Mouse (Mus musculus) liver, embryonic 11.5 days (tissue): ENCODE results near the gene Plekhg4. TPM values are rescaled to one million over a fixed set of nuclear protein-coding genes. Genes with fewer than 3 reads are reported as not detected.

Experiments
- ATAC-seq: fragments of 200-750 bp; cut with Nextera tagmentation; replicated peaks from 2 replicates; pipeline ENCODE4 v1.8.0; 2017; ENCODE audit warnings: moderate number of reproducible peaks, mild to moderate bottlenecking, moderate TSS enrichment, moderate library complexity; ENCODE audit not compliant: low FRiP score
- DNase-seq: peaks from one replicate; pipeline ENCODE4 v3.0.0-alpha.2; 2017; ENCODE audit warnings: low spot score
- H3K27ac ChIP-seq: fragments of 300-500 bp; sonication (generic); 2 replicates; pipeline ENCODE4 v1.5.1; 2014; ENCODE audit warnings: mild to moderate bottlenecking, low read depth, low read length, control low read depth
- H3K27me3 ChIP-seq: fragments of 300-500 bp; sonication (generic); replicated peaks from 2 replicates; pipeline ENCODE4 v1.6.1; 2014; ENCODE audit warnings: low read length, mixed read lengths; ENCODE audit not compliant: control insufficient read depth, insufficient read depth
- H3K36me3 ChIP-seq: fragments of 300-500 bp; sonication (generic); 2 replicates; pipeline ENCODE4 v1.6.1; 2014; ENCODE audit warnings: mild to moderate bottlenecking, low read length, moderate library complexity, mixed read lengths; ENCODE audit not compliant: control insufficient read depth, insufficient read depth
- H3K4me1 ChIP-seq: fragments of 300-500 bp; sonication (generic); replicated peaks from 2 replicates; pipeline ENCODE4 v1.6.1; 2014; ENCODE audit warnings: low read length, mixed read lengths; ENCODE audit not compliant: control insufficient read depth, insufficient read depth
- H3K4me2 ChIP-seq: fragments of 300-500 bp; sonication (generic); 2 replicates; pipeline ENCODE4 v1.6.1; 2014; ENCODE audit warnings: mild to moderate bottlenecking, control low read depth, moderate library complexity
- H3K4me3 ChIP-seq: fragments of 300-500 bp; sonication (generic); 2 replicates; pipeline ENCODE4 v1.5.1; 2014; ENCODE audit warnings: low read depth, low read length, control low read depth
- H3K9ac ChIP-seq: fragments of 300-500 bp; sonication (generic); 2 replicates; pipeline ENCODE4 v1.6.1; 2014; ENCODE audit warnings: low read depth, low read length, control low read depth
- H3K9me3 ChIP-seq: fragments of 300-500 bp; sonication (generic); 2 replicates; pipeline ENCODE4 v1.6.1; 2016; ENCODE audit warnings: low read length, inconsistent platforms, mixed read lengths; ENCODE audit not compliant: control insufficient read depth
- WGBS: fragments of 180-500 bp; shearing (Covaris S2); extraction: QIAGEN DNeasy Blood & Tissue Kit; methylation state at CpG from one replicate; pipeline ENCODE4 v1.1.7; 2014; 5-methylcytosine and 5-hydroxymethylcytosine counted together
- polyA plus RNA-seq: library from polyadenylated mRNA; unstranded; fragments of >200 nt; fragmentation: Nextera tagmentation; extraction: Ambion mirVana; gene quantifications from 2 replicates; pipeline ENCODE4 v1.2.1, GENCODE M21; 2014

The Plekhg4 gene
- polyA plus RNA-seq, 1 experiment from 2014 or later, result not detected

GRCm38 (mm10) chr8:105355179-105356024, 17.7 kb upstream of the Plekhg4 start:
- H3K4me2 ChIP-seq, result no peak overlapping the region; the same call in 1 of the 2 replicates
- H3K27me3 ChIP-seq, result peaks cover 9% of the 10 kb centered on the region

GRCm38 (mm10) chr8:105356681-105357080, 16.4 kb upstream of the Plekhg4 start:
- 82% methylated on average over 14 of the region's 14 CpGs for WGBS
- Histone ChIP-seq H3K9me3 (no peaks in the 10 kb centered on the region), H3K36me3 (no peaks in the 10 kb centered on the region), H3K4me1 (0 out of 2 replicates have a peak, but pooled peaks cover 4% of the 10 kb centered on the region), H3K9ac (no peak overlapping the region), H3K4me3 (no peak overlapping the region), H3K27me3 (no peaks in the 10 kb centered on the region), H3K27ac (no peak overlapping the region), H3K4me2 (no peak overlapping the region)
- no peak for DNase-seq
- ATAC-seq, result no peak

More at GRCm38 (mm10) chr8:105355179-105356024, 17.7 kb upstream of the Plekhg4 start:
- WGBS, result 51% methylated on average over 26 of the region's 26 CpGs
- Histone ChIP-seq H3K4me1 (0 out of 2 replicates have a peak, but pooled peaks cover 4% of the 10 kb centered on the region), H3K36me3 (no peaks in the 10 kb centered on the region), H3K9me3 (no peaks in the 10 kb centered on the region), H3K4me3 (no peak overlapping the region), H3K27ac (no peak overlapping the region), H3K9ac (no peak overlapping the region)
- DNase-seq (no peak), ATAC-seq (no peak)

GRCm38 (mm10) chr8:105359208-105359607, 13.9 kb upstream of the Plekhg4 start:
- Histone ChIP-seq H3K4me1 (peaks cover 4% of the 10 kb centered on the region; the same call in 1 of the 2 replicates), H3K9ac (no peak overlapping the region), H3K27ac (no peak overlapping the region), H3K4me3 (no peak overlapping the region), H3K9me3 (no peaks in the 10 kb centered on the region), H3K36me3 (no peaks in the 10 kb centered on the region), H3K4me2 (no peak overlapping the region), H3K27me3 (no peaks in the 10 kb centered on the region)
- 67% methylated on average over 15 of the region's 15 CpGs for WGBS
- no peak for ATAC-seq
- DNase-seq, result no peak

- H3K36me3 ChIP-seq, result no peaks in the 10 kb centered on the region
- ATAC-seq, result no peak; the same call in 1 of the 2 replicates
- H3K4me2 ChIP-seq, result no peak overlapping the region
- DNase-seq, result no peak
- peaks cover 4% of the 10 kb centered on the region; the same call in 1 of the 2 replicates for H3K4me1 ChIP-seq
- WGBS, result 48% methylated on average over 4 of the region's 4 CpGs
- H3K9ac ChIP-seq, result no peak overlapping the region
- H3K4me3 ChIP-seq, result no peak overlapping the region
- no peak overlapping the region for H3K27ac ChIP-seq
- H3K9me3 ChIP-seq, result no peaks in the 10 kb centered on the region
- no peaks in the 10 kb centered on the region for H3K27me3 ChIP-seq
Observed at GRCm38 (mm10) chr8:105359646-105360045, 13.4 kb upstream of the Plekhg4 start.

- H3K4me3 ChIP-seq, result no peak overlapping the region
- no peaks in the 10 kb centered on the region for H3K9me3 ChIP-seq
- no peaks in the 10 kb centered on the region; the same call in 1 of the 2 replicates for H3K36me3 ChIP-seq
- no peak overlapping the region for H3K9ac ChIP-seq
- no peaks in the 10 kb centered on the region for H3K27me3 ChIP-seq
- H3K27ac ChIP-seq, result no peak overlapping the region
- H3K4me2 ChIP-seq, result no peak overlapping the region
- ATAC-seq (no peak), DNase-seq (no peak)
- H3K4me1 ChIP-seq, result no peaks in the 10 kb centered on the region; the same call in 1 of the 2 replicates
- WGBS, result 66% methylated on average over 12 of the region's 12 CpGs
Observed at GRCm38 (mm10) chr8:105361751-105362702, 11.0 kb upstream of the Plekhg4 start.

- WGBS, result 56% methylated on average over 2 of the region's 2 CpGs
- H3K36me3 ChIP-seq, result no peaks in the 10 kb centered on the region; the same call in 1 of the 2 replicates
- H3K4me3 ChIP-seq, result no peak overlapping the region
- H3K9ac ChIP-seq, result no peak overlapping the region
- no peaks in the 10 kb centered on the region; the same call in 1 of the 2 replicates for H3K4me1 ChIP-seq
- ATAC-seq, result no peak
- no peak overlapping the region for H3K4me2 ChIP-seq
- no peak for DNase-seq
- no peaks in the 10 kb centered on the region for H3K27me3 ChIP-seq
- no peak overlapping the region for H3K27ac ChIP-seq
- H3K9me3 ChIP-seq, result no peaks in the 10 kb centered on the region
Observed at GRCm38 (mm10) chr8:105367107-105367506, 6.0 kb upstream of the Plekhg4 start.

- ATAC-seq, result no peak
- H3K36me3 ChIP-seq, result no peaks in the 10 kb centered on the region
- H3K4me2 ChIP-seq, result no peak overlapping the region
- WGBS, result 79% methylated on average over 9 of the region's 9 CpGs
- no peak overlapping the region for H3K9ac ChIP-seq
- DNase-seq, result no peak
- H3K9me3 ChIP-seq, result no peaks in the 10 kb centered on the region
- H3K27me3 ChIP-seq, result no peaks in the 10 kb centered on the region
- no peak overlapping the region for H3K4me3 ChIP-seq
- no peaks in the 10 kb centered on the region for H3K4me1 ChIP-seq
- H3K27ac ChIP-seq, result no peak overlapping the region
Observed at GRCm38 (mm10) chr8:105372473-105372872, 601 bp upstream of the Plekhg4 start.

GRCm38 (mm10) chr8:105374513-105374966, 1.5 kb downstream of the Plekhg4 start:
- no peaks in the 10 kb centered on the region for H3K4me1 ChIP-seq
- no peaks in the 10 kb centered on the region for H3K9me3 ChIP-seq
- DNase-seq (peak; percentile 56), ATAC-seq (peak; percentile 53)
- WGBS, result 28% methylated on average over 33 of the region's 33 CpGs
- no peaks in the 10 kb centered on the region for H3K36me3 ChIP-seq
- H3K27me3 ChIP-seq, result no peaks in the 10 kb centered on the region
- H3K9ac ChIP-seq, result no peak overlapping the region
- no peak overlapping the region for H3K27ac ChIP-seq
- peak overlapping the region; percentile 46 for H3K4me2 ChIP-seq
- 0 out of 2 replicates have a peak overlapping the region, but pooled peaks have one; percentile 10 for H3K4me3 ChIP-seq
